Mouse (Mus musculus) bone marrow macrophage, adult 2 months (primary cell): ENCODE results near the gene Inpp5e. TPM values are rescaled to one million over a fixed set of nuclear protein-coding genes. Genes with fewer than 3 reads are reported as not detected.
A peak's percentile ranks its signal among the peaks of the same experiment; 100 is the strongest.

Experiments used
- H3K27ac ChIP-seq: 2 replicates; pipeline ENCODE4 v1.5.1; 2012; ENCODE audit warnings: low read depth, low read length; ENCODE audit not compliant: insufficient read depth
- H3K4me1 ChIP-seq: 2 replicates; pipeline ENCODE4 v1.6.1; 2012; ENCODE audit warnings: low read length; ENCODE audit not compliant: control insufficient read depth, insufficient read depth
- H3K4me3 ChIP-seq: 2 replicates; pipeline ENCODE4 v1.5.1; 2012; ENCODE audit warnings: mild to moderate bottlenecking, low read length, moderate library complexity; ENCODE audit not compliant: insufficient read depth
- CTCF ChIP-seq: IDR thresholded peaks from 2 replicates; pipeline ENCODE4 v1.5.1; 2012; ENCODE audit warnings: low read depth, mild to moderate bottlenecking, low read length, moderate library complexity
- POLR2A ChIP-seq: IDR thresholded peaks from 2 replicates; pipeline ENCODE4 v1.6.1; 2012; ENCODE audit warnings: mild to moderate bottlenecking, low read depth, low read length, borderline replicate concordance
- polyA plus RNA-seq: library from polyadenylated mRNA; stranded (reverse); fragments of >200 nt; gene quantifications from 2 replicates; pipeline ENCODE4 v1.2.4, GENCODE M21; 2012; ENCODE audit not compliant: missing spikeins, insufficient read depth, insufficient read length

Inpp5e gene
- polyA plus RNA-seq, 1 experiment = 19.0 TPM

- H3K4me1 ChIP-seq = peaks cover 8% of the 10 kb centered on the region
- no peak overlapping the region for H3K4me3 ChIP-seq
- no peak overlapping the region for H3K27ac ChIP-seq
- no peak for TF ChIP-seq CTCF
- TF ChIP-seq POLR2A = no peak
Measured at GRCm38 (mm10) chr2:26364738-26365465, 44.1 kb downstream of the Inpp5e start.

GRCm38 (mm10) chr2:26363481-26363880, 45.5 kb downstream of the Inpp5e start:
- peaks cover 17% of the 10 kb centered on the region for H3K4me1 ChIP-seq
- no peak overlapping the region for H3K27ac ChIP-seq
- no peak overlapping the region for H3K4me3 ChIP-seq
- TF ChIP-seq POLR2A (no peak), CTCF (no peak)

- Histone ChIP-seq H3K27ac (no peak overlapping the region), H3K4me1 (peaks cover 17% of the 10 kb centered on the region), H3K4me3 (no peak overlapping the region)
- TF ChIP-seq CTCF (no peak), POLR2A (no peak)
Measured at GRCm38 (mm10) chr2:26362991-26363390, 46.0 kb downstream of the Inpp5e start.

- Histone ChIP-seq H3K4me1 (peaks cover 26% of the 10 kb centered on the region), H3K27ac (peak within 1 kb of the TSS; percentile 77), H3K4me3 (peak within 1 kb of the TSS; percentile 77)
- TF ChIP-seq POLR2A = no peak
- TF ChIP-seq CTCF = no peak
Measured at GRCm38 (mm10) chr2:26360772-26361171, 48.2 kb downstream of the Inpp5e start, which contains the start of gene Card9. Card9 (minus strand) TSS chr2:26360918.

- Histone ChIP-seq H3K27ac (peak overlapping the region; percentile 77), H3K4me1 (peaks cover 26% of the 10 kb centered on the region), H3K4me3 (peak overlapping the region; percentile 77)
- TF ChIP-seq CTCF (no peak), POLR2A (no peak)
Measured at GRCm38 (mm10) chr2:26359983-26360382, 49.0 kb downstream of the Inpp5e start.

- Histone ChIP-seq H3K4me1 (peaks cover 26% of the 10 kb centered on the region), H3K4me3 (0 out of 2 replicates have a peak overlapping the region, but pooled peaks have one; percentile 77), H3K27ac (no peak overlapping the region)
- TF ChIP-seq POLR2A = no peak
- TF ChIP-seq CTCF = no peak
Measured at GRCm38 (mm10) chr2:26358667-26359320, 50.2 kb downstream of the Inpp5e start.

- peaks cover 31% of the 10 kb centered on the region for H3K4me1 ChIP-seq
- TF ChIP-seq POLR2A (no peak), CTCF (no peak)
- H3K4me3 ChIP-seq = no peak overlapping the region
- H3K27ac ChIP-seq = no peak overlapping the region
Measured at GRCm38 (mm10) chr2:26357484-26357883, 51.5 kb downstream of the Inpp5e start.

GRCm38 (mm10) chr2:26356678-26357077, 52.3 kb downstream of the Inpp5e start:
- no peak overlapping the region for H3K4me3 ChIP-seq
- no peak overlapping the region for H3K27ac ChIP-seq

GRCm38 (mm10) chr2:26356231-26356630, 52.8 kb downstream of the Inpp5e start:
- H3K27ac ChIP-seq = no peak overlapping the region
- H3K4me3 ChIP-seq = no peak overlapping the region
- peaks cover 27% of the 10 kb centered on the region for H3K4me1 ChIP-seq
- TF ChIP-seq CTCF (no peak), POLR2A (no peak)

More at GRCm38 (mm10) chr2:26356678-26357077, 52.3 kb downstream of the Inpp5e start:
- H3K4me1 ChIP-seq = peaks cover 31% of the 10 kb centered on the region
- TF ChIP-seq CTCF (no peak), POLR2A (no peak)

GRCm38 (mm10) chr2:26354401-26354800, 54.6 kb downstream of the Inpp5e start:
- TF ChIP-seq POLR2A (no peak), CTCF (no peak)
- Histone ChIP-seq H3K4me1 (peaks cover 24% of the 10 kb centered on the region), H3K27ac (no peak overlapping the region), H3K4me3 (no peak overlapping the region)
